Mouse (Mus musculus) adipocyte (in vitro differentiated cells): ENCODE data around the gene Cd2ap.
"Not testable (repeated sequence)": the region's sequence is repeated elsewhere in the genome, so short reads cannot be mapped to it uniquely, and the experiment has no call there.

ENCODE experiments used
- DNase-seq: peaks from one replicate; pipeline ENCODE4 v3.0.0-alpha.2; 2016; ENCODE audit warnings: low spot score

Gene Cd2ap

GRCm38 (mm10) chr17:42876001-42876903, at the start of gene Cd2ap:
Cd2ap (minus strand) TSS chr17:42876665.
- peak; percentile 94 for DNase-seq

DNA sequence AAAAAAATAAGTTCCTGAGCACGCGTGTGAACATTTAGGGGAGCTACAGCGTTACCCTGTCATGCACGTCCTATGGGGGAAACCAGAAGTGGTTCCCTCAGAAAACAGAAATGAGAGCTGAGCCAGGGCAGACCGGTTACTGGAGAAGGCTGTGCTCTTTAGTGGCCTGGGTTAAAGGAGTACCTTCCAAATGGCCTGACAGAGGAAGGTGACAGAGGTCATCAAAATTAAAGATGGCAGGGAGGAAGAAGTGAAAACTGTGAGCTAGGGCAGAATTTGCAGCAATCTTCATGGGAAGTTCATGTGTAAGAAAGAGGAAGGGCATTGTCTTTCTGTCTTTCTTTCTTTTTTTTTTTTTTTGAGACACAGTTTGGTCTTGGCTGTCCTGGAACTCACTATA, 48.3 kb upstream of the Cd2ap start:
- DNase-seq, result no peak

- DNase-seq, result no peak
Measured at GRCm38 (mm10) chr17:42918810-42919209, 42.3 kb upstream of the Cd2ap start.

GRCm38 (mm10) chr17:42914726-42915125, 38.3 kb upstream of the Cd2ap start:
- no peak for DNase-seq

- no peak for DNase-seq
Measured at GRCm38 (mm10) chr17:42912193-42912592, 35.7 kb upstream of the Cd2ap start.

GRCm38 (mm10) chr17:42910476-42910875, 34.0 kb upstream of the Cd2ap start:
- no peak for DNase-seq

GRCm38 (mm10) chr17:42909376-42909775, 32.9 kb upstream of the Cd2ap start:
- peak; percentile 18 for DNase-seq

- DNase-seq, result no peak
Measured at GRCm38 (mm10) chr17:42908744-42909370, 32.4 kb upstream of the Cd2ap start.

- no peak for DNase-seq
Measured at GRCm38 (mm10) chr17:42908136-42908535, 31.7 kb upstream of the Cd2ap start.

GRCm38 (mm10) chr17:42906456-42906855, 30.0 kb upstream of the Cd2ap start:
- not testable (repeated sequence) for DNase-seq

DNA sequence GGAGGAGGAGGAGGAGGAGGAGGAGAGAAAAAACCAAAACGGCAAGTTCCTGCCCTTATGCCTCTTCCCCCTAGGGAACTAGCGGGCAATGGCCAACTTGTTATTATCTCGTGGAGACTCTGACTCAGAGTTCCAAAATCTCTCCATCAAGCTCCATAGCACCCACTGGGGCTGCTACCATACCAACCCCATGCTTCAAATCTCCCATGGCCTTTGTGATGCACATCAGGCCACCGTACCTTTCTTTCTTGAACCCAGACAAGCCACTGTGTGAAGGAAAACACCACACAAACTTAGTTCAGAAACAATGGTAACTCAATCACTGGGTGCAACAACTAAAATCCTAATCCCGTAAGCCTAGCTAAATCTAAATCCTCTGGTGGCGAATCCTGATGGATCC, 29.5 kb upstream of the Cd2ap start:
- no peak for DNase-seq

DNA sequence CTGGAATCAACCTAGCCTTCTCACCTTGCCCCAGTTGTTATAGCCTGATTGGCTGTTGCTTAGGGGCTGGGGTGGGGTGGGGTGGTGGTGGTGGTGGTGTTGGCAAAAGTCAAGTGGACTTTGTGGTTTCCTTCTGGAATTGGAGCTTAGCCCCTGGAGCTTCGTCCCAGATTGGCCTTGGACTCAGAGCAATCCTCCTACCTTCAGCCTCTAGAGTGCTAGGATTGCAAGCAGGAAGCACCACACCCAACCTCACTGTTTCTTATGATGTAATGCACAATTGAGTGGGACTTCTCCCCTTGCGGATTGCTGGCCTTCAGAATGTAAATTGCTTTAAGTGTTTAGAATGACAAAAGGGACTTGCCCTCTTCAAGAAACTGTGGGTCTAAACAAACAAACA, 24.3 kb upstream of the Cd2ap start:
- no peak for DNase-seq

DNA sequence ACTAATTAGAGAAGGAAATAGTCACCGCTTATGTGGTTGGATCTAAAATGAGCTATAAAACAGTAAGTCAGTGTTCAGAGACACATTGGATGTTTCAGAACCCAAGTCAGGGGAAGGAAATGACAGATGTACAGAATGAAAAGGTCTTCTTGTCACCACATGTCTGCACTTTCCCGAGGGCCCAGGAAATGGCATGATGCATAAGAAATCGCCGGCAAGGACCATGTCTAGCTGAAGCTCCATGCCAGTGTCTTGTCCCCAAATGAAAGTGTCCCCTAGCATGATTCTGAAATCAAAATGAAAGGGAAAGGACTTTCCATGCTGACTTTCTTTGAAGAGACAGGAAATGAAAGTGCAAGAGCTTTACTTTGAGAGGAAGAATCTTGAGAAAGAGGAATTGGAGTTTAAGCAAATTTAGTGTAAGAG, 10.8 kb upstream of the Cd2ap start:
- no peak for DNase-seq

DNA sequence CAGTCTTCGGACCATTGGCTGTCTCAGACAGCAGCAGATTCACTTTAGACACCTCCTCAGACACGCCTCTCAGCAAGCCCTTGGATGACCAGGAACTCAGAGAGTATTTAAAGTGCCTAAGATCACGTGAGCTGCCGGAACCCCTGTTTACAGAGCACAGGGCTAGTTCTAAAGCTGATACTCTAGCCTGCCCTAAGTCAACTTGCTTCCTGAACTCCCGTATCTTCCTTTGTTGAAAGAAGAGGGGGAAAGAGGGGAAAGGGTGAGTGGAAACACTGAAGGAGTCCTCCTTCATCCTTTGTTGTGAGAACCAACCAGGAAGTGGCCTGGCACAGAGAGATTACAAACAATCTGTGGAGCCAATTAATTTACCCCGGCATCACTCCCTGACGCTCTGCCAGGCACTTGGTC, 8.6 kb upstream of the Cd2ap start:
- DNase-seq, result no peak

DNA sequence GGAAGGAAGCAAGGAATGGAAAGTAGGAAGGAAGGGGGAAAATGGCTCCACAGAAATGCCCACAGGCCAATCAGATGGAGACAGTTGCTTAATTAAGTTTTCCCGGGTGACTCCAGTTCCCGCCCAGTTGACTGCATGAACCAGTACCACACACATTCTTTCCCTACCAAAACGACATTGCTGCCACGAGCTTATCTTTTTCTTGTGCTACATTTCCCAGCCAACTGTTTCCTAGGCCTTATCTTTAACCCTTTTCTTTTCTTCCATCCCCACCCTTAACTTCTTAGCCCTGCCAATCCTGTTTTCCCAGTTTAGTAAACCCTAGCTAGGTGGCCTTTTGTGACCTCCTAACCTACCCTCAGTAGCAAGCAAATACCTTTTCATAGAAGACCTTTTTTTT, 7.9 kb upstream of the Cd2ap start:
- no peak for DNase-seq

GRCm38 (mm10) chr17:42883769-42884168, 7.3 kb upstream of the Cd2ap start:
- DNase-seq, result no peak

GRCm38 (mm10) chr17:42883315-42883714, 6.8 kb upstream of the Cd2ap start:
- DNase-seq, result no peak

- DNase-seq, result no peak
Measured at GRCm38 (mm10) chr17:42882873-42883272, 6.4 kb upstream of the Cd2ap start.

GRCm38 (mm10) chr17:42876904-42877425, 500 bp upstream of the Cd2ap start:
- DNase-seq, result peak; percentile 30

GRCm38 (mm10) chr17:42875571-42876000, 879 bp downstream of the Cd2ap start:
- DNase-seq, result peak; percentile 73

GRCm38 (mm10) chr17:42875015-42875414, 1.4 kb downstream of the Cd2ap start:
- DNase-seq, result no peak

GRCm38 (mm10) chr17:42870465-42870864, 6.0 kb downstream of the Cd2ap start:
- DNase-seq, result no peak

- no peak for DNase-seq
Measured at GRCm38 (mm10) chr17:42863186-42863585, 13.3 kb downstream of the Cd2ap start.
